Mouse (Mus musculus) stomach, embryonic 16.5 days (tissue): ENCODE results near the gene Slc13a2. TPM values are rescaled to one million over a fixed set of nuclear protein-coding genes. Genes with fewer than 3 reads are reported as not detected.

Source experiments
- ATAC-seq: fragments of 200-750 bp; cut with Nextera tagmentation; 2 replicates; pipeline ENCODE4 v1.8.0; 2017; ENCODE audit warnings: moderate number of reproducible peaks, moderate TSS enrichment; ENCODE audit not compliant: insufficient read depth, low FRiP score
- H3K27ac ChIP-seq: fragments of 300-500 bp; sonication (generic); 2 replicates; pipeline ENCODE4 v1.5.1; 2014; ENCODE audit warnings: low read length
- H3K27me3 ChIP-seq: fragments of 300-500 bp; sonication (generic); 2 replicates; pipeline ENCODE4 v1.6.1; 2014; ENCODE audit warnings: low read length, control low read depth, mixed read lengths; ENCODE audit not compliant: control insufficient read depth, insufficient read depth
- H3K36me3 ChIP-seq: fragments of 300-500 bp; sonication (generic); 2 replicates; pipeline ENCODE4 v1.6.1; 2014; ENCODE audit warnings: low read length; ENCODE audit not compliant: control insufficient read depth, insufficient read depth
- H3K4me1 ChIP-seq: fragments of 300-500 bp; sonication (generic); 2 replicates; pipeline ENCODE4 v1.6.1; 2014; ENCODE audit warnings: low read length, control low read depth, mixed read lengths; ENCODE audit not compliant: control insufficient read depth, insufficient read depth
- H3K4me2 ChIP-seq: fragments of 300-500 bp; sonication (generic); 2 replicates; pipeline ENCODE4 v1.6.1; 2014; ENCODE audit warnings: low read depth, low read length, mixed read lengths
- H3K4me3 ChIP-seq: fragments of 300-500 bp; sonication (generic); replicated peaks from 2 replicates; pipeline ENCODE4 v1.5.1; 2014; ENCODE audit warnings: mild to moderate bottlenecking, low read length
- H3K9ac ChIP-seq: fragments of 300-500 bp; sonication (generic); 2 replicates; pipeline ENCODE4 v1.6.1; 2014; ENCODE audit warnings: low read length
- H3K9me3 ChIP-seq: fragments of 300-500 bp; sonication (generic); replicated peaks from 2 replicates; pipeline ENCODE4 v1.6.1; 2016; ENCODE audit warnings: low read length, control low read depth; ENCODE audit not compliant: control insufficient read depth
- WGBS: fragments of 180-500 bp; shearing (Covaris S2); extraction: QIAGEN DNeasy Blood & Tissue Kit; methylation state at CpG from one replicate; pipeline ENCODE4 v1.1.7; 2014; 5-methylcytosine and 5-hydroxymethylcytosine counted together
- polyA plus RNA-seq: library from polyadenylated mRNA; unstranded; fragments of >200 nt; fragmentation: Nextera tagmentation; extraction: Ambion mirVana; gene quantifications from 2 replicates; pipeline ENCODE4 v1.2.1, GENCODE M21; 2015

The Slc13a2 gene
- polyA plus RNA-seq, 1 experiment from 2014 or later = 0.25 TPM

DNA sequence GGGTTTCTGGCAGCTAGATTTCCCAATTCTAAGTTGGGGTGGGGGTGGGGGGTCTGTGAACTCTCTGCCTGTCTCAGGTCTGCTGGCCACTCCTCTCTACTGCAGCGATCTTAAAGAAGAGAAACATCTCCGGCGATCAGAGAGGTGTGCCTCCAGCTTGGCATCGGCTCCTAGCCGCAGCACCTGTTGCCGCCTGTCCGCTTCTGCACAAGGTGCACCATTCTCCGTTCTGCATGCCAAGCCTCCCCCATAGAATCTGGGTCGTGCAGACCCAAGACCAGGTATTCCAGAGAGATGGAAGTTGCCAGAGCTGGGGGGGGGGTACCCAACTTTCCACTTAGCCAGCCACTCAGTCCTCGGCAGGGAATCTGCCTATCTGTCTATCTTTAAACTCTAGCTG lies 36.2 kb downstream of the Slc13a2 start:
- Histone ChIP-seq H3K4me2 (peak overlapping the region; percentile 36; the same call in 1 of the 2 replicates), H3K4me3 (peak overlapping the region; percentile 24), H3K27me3 (no peaks in the 10 kb centered on the region), H3K9me3 (no peaks in the 10 kb centered on the region), H3K36me3 (no peaks in the 10 kb centered on the region), H3K4me1 (no peaks in the 10 kb centered on the region), H3K27ac (peak overlapping the region; percentile 77; the same call in 1 of the 2 replicates), H3K9ac (no peak overlapping the region)
- 69% methylated on average over 10 of the region's 10 CpGs for WGBS
- no peak for ATAC-seq

DNA sequence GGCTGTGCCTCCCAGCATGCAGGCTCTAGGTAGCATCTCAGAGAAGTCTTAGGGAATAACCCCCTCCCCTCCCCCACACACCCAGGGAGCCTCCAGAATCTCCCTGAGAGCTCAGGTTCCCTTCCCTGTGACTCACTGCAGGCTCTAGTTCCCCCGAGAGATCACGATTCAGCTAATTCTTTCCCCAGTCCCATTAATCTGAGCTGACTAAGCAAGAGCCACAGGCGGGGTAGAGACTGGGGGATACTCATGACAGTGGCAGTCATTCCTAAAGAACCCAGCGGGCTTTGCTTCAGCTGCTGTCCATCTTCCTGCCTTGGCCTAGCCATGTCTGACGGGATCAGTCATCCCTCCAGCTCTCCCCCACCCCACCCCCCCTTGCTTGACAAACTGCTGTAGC lies 39.3 kb downstream of the Slc13a2 start:
- no peaks in the 10 kb centered on the region for H3K36me3 ChIP-seq
- no peak overlapping the region for H3K4me2 ChIP-seq
- 29% methylated on average over 5 of the region's 5 CpGs for WGBS
- no peak overlapping the region for H3K9ac ChIP-seq
- no peak for ATAC-seq
- H3K4me3 ChIP-seq = no peak overlapping the region
- H3K4me1 ChIP-seq = no peaks in the 10 kb centered on the region
- H3K9me3 ChIP-seq = no peaks in the 10 kb centered on the region
- no peak overlapping the region for H3K27ac ChIP-seq
- H3K27me3 ChIP-seq = no peaks in the 10 kb centered on the region

DNA sequence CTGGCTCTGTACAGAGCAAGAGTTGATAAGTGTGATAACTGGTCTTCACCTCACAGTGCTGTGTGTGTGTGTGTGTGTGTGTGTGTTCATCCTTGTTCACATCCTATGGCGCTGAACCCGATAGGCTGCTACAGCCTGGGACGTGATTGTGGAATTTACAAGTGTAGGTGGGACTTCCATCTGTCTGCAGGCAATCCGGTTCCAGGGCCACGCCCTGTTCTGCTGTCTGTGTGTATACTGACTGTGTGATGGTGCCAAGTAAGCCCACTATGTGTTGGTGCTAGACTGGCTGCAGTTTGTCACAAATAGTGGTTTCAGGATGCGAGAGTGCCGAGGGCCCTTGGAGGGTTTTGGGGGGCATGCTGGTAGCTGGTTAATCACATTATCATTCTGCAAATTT lies 39.7 kb downstream of the Slc13a2 start:
- Histone ChIP-seq H3K27me3 (no peaks in the 10 kb centered on the region), H3K9ac (no peak overlapping the region), H3K4me3 (no peak overlapping the region), H3K9me3 (no peaks in the 10 kb centered on the region), H3K4me1 (no peaks in the 10 kb centered on the region), H3K4me2 (no peak overlapping the region), H3K27ac (no peak overlapping the region), H3K36me3 (no peaks in the 10 kb centered on the region)
- ATAC-seq = no peak
- WGBS = 71% methylated on average over 7 of the region's 7 CpGs

DNA sequence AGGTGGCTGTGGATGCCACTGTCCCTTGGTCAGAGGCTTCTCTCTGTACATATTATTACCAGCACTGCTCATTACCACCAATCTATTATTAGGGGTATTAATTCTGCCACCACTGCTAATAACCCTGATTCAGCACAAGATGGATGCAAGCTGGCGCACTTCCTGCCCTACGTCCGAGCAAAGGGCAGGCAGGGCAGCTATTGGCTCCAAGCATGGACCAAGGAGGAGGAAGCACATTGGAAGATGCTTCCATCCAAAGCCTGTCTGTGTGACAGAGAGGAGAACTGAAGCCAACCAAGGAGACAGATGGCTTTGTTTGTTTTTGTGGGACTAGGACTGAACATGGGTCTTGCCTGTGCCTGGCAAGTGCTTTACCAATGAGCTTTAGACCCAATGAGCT lies 41.0 kb downstream of the Slc13a2 start:
- WGBS = 68% methylated on average over 3 of the region's 3 CpGs
- Histone ChIP-seq H3K27ac (no peak overlapping the region), H3K9ac (no peak overlapping the region), H3K9me3 (no peaks in the 10 kb centered on the region), H3K27me3 (no peaks in the 10 kb centered on the region), H3K4me1 (no peaks in the 10 kb centered on the region), H3K36me3 (no peaks in the 10 kb centered on the region), H3K4me3 (no peak overlapping the region), H3K4me2 (no peak overlapping the region)
- ATAC-seq = no peak

DNA sequence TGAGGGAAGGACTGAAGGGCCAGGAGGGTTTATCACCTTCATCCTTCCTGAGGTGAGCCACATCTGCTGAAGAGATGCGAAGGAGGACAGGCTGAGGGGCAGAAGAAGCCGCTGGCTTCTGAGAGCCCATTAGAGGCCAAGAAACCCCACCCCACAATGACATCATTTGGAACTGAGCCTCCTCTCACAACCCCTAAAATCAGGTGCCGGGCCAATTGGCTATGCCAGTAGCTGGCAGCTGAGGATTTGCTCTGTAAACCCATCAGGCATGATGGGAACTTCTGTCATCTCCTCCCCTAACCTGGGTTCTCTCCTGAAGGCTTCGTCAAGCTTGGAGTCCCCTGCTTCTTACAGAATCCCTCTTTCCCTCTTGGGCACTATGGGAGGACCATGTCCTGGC lies 41.7 kb downstream of the Slc13a2 start:
- Histone ChIP-seq H3K36me3 (no peaks in the 10 kb centered on the region), H3K9me3 (no peaks in the 10 kb centered on the region), H3K4me1 (no peaks in the 10 kb centered on the region), H3K4me2 (no peak overlapping the region), H3K27ac (no peak overlapping the region), H3K27me3 (no peaks in the 10 kb centered on the region), H3K4me3 (no peak overlapping the region), H3K9ac (no peak overlapping the region)
- 70% methylated on average over 4 of the region's 4 CpGs for WGBS
- ATAC-seq = no peak

DNA sequence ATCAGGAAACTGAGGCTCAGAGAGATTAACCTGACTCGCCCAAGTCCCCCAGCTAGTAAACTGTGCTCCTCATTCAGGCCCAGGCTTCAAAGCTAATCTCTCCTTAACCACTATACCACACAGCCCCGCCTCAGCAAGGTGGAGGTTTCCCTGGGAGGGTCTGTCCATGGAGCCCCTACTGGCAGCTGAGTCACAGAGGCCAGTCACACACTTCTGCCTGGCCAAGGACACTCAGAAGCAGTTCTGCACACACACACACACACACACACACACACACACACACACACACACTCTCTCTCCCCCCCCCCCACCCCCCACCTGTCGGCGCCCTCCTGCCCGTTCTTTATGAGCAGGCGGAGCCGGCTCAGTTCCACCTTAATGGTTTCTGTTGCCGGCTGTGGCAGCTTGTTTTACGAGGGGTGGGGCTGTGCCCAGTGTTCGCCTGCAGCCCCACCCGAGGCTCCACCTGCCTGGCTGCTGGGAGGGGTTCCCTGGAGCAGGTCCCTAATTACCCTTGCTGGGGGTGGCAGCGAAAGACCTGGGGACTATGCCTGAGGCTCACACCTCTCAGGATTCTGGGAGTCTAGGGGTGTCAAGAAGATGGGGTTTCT lies 44.4 kb downstream of the Slc13a2 start:
- Histone ChIP-seq H3K4me2 (no peak overlapping the region), H3K4me1 (no peaks in the 10 kb centered on the region), H3K4me3 (no peak overlapping the region), H3K9ac (no peak overlapping the region), H3K36me3 (no peaks in the 10 kb centered on the region), H3K27me3 (no peaks in the 10 kb centered on the region), H3K9me3 (no peaks in the 10 kb centered on the region), H3K27ac (no peak overlapping the region)
- peak; percentile 83 for ATAC-seq
- 23% methylated on average over 10 of the region's 12 CpGs for WGBS

DNA sequence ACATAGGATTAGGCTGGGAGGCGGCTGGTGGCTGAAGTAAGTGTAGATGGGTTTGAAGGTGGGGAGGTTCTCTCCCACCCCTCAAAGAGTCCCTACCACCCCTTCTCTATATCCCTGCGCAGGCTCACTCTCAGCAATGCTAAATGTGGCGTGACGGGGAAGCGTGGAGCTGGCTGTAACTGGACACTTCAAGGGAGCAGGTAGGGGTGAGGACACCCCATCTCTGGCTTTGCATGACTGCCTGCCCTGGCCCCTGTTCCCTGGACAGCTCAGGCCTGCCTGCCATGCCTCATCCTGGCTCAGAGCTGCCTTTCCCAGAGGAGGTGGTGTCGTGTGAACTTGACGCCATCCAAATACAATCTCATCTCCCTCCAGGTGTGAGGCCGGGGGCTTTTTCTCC lies 47.9 kb downstream of the Slc13a2 start:
- no peak overlapping the region for H3K4me2 ChIP-seq
- 78% methylated on average over 8 of the region's 8 CpGs for WGBS
- no peak for ATAC-seq

DNA sequence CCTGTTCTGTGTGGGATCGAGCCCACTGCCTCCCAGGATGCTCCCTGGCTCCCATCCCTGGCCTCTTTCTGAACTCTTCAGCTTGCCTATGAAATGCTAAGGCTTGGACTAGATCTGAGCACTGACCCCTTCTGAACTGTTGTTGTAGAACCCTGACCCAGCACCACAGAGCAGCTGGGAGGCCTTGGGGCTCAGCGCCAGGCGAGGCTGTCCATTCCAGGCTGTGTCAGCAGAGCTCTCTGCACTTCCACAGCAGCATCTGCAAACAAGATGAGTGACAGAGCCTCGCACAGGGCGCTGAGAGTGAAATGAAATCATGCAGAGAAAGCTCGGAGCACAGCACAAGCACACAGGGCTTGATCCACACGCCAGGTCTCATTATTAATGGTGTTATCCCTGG lies 49.4 kb downstream of the Slc13a2 start:
- H3K9ac ChIP-seq = no peak overlapping the region
- H3K9me3 ChIP-seq = no peaks in the 10 kb centered on the region
- no peaks in the 10 kb centered on the region for H3K36me3 ChIP-seq
- 41% methylated on average over 7 of the region's 7 CpGs for WGBS
- H3K4me1 ChIP-seq = no peaks in the 10 kb centered on the region; the same call in 1 of the 2 replicates
- H3K27ac ChIP-seq = no peak overlapping the region
- no peak for ATAC-seq
- no peak overlapping the region for H3K4me2 ChIP-seq
- no peak overlapping the region for H3K4me3 ChIP-seq
- H3K27me3 ChIP-seq = no peaks in the 10 kb centered on the region

More for the DNA sequence above, 47.9 kb downstream of the Slc13a2 start:
- Histone ChIP-seq H3K4me3 (no peak overlapping the region), H3K27ac (no peak overlapping the region), H3K9ac (no peak overlapping the region), H3K27me3 (no peaks in the 10 kb centered on the region), H3K36me3 (no peaks in the 10 kb centered on the region), H3K9me3 (no peaks in the 10 kb centered on the region), H3K4me1 (no peaks in the 10 kb centered on the region; the same call in 1 of the 2 replicates)

DNA sequence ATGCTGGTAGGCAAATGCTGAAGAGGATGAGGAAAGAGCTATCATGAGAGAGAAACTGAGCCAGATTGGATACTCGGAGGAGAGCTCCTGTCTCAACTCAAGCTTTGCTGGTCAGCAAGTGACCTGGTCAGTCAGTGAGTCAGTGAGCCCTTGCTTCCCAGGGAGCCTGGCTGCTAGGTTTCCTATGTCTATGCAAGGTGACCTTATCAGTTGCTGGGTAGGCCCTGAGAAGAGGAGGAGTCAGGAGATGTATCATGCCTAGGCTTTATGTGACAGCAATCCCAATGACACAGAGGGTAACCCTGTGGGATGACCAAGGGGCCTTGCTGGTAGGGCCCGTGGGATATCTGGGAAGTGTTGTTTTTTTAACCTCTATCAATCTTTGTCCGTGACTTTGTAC lies 49.9 kb downstream of the Slc13a2 start:
- no peak for ATAC-seq
- Histone ChIP-seq H3K9ac (no peak overlapping the region), H3K4me1 (no peaks in the 10 kb centered on the region; the same call in 1 of the 2 replicates), H3K36me3 (no peaks in the 10 kb centered on the region), H3K9me3 (no peaks in the 10 kb centered on the region), H3K27ac (no peak overlapping the region), H3K27me3 (no peaks in the 10 kb centered on the region), H3K4me3 (no peak overlapping the region), H3K4me2 (no peak overlapping the region)
- WGBS = 48% methylated on average over 3 of the region's 3 CpGs
